Mouse (Mus musculus): ENCODE results near the gene Dera.
"Not testable (repeated sequence)": the region's sequence is repeated elsewhere in the genome, so short reads cannot be mapped to it uniquely, and the experiment has no call there.

Dera gene

GRCm38 (mm10) chr6:137754056-137754856, at the start of gene Dera:
Dera (plus strand) TSS chr6:137754546.
- DNase-seq (ENCODE audit: low read depth, low spot score), result peak; percentile 30

- DNase-seq (ENCODE audit: low read depth, low spot score), result no peak
These were observed 48.1 kb upstream of the Dera start for GRCm38 (mm10) chr6:137706209-137706608.

GRCm38 (mm10) chr6:137708726-137709405, 45.5 kb upstream of the Dera start:
- DNase-seq (ENCODE audit: low read depth, low spot score), result not testable (repeated sequence)

GRCm38 (mm10) chr6:137710179-137711037, 43.9 kb upstream of the Dera start:
- no peak for DNase-seq (ENCODE audit: low read depth, low spot score)

GRCm38 (mm10) chr6:137712654-137713309, 41.6 kb upstream of the Dera start:
- DNase-seq (ENCODE audit: low read depth, low spot score), result no peak

GRCm38 (mm10) chr6:137713310-137713664, 41.1 kb upstream of the Dera start:
- peak; percentile 80 for DNase-seq (ENCODE audit: low read depth, low spot score)

GRCm38 (mm10) chr6:137716802-137717201, 37.5 kb upstream of the Dera start:
- DNase-seq (ENCODE audit: low read depth, low spot score), result no peak

- DNase-seq (ENCODE audit: low read depth, low spot score), result no peak
These were observed 32.0 kb upstream of the Dera start for GRCm38 (mm10) chr6:137722220-137722931.

GRCm38 (mm10) chr6:137723898-137724297, 30.4 kb upstream of the Dera start:
- DNase-seq (ENCODE audit: low read depth, low spot score), result peak; percentile 61

GRCm38 (mm10) chr6:137734460-137734845, 19.9 kb upstream of the Dera start:
- no peak for DNase-seq (ENCODE audit: low read depth, low spot score)

GRCm38 (mm10) chr6:137734846-137735609, 19.3 kb upstream of the Dera start, which contains the start of gene Strap:
Strap (plus strand) TSS chr6:137735078.
- peak; percentile 97 for DNase-seq (ENCODE audit: low read depth, low spot score)

- no peak for DNase-seq (ENCODE audit: low read depth, low spot score)
These were observed 18.6 kb upstream of the Dera start for GRCm38 (mm10) chr6:137735671-137736238.

GRCm38 (mm10) chr6:137740972-137741371, 13.4 kb upstream of the Dera start:
- DNase-seq (ENCODE audit: low read depth, low spot score), result no peak

- DNase-seq (ENCODE audit: low read depth, low spot score), result no peak
These were observed 9.6 kb upstream of the Dera start for GRCm38 (mm10) chr6:137744700-137745099.

- peak; percentile 23 for DNase-seq (ENCODE audit: low read depth, low spot score)
These were observed 7.0 kb upstream of the Dera start for GRCm38 (mm10) chr6:137747174-137747928.

- DNase-seq (ENCODE audit: low read depth, low spot score), result no peak
These were observed 2.6 kb upstream of the Dera start for GRCm38 (mm10) chr6:137751551-137752274.

- no peak for DNase-seq (ENCODE audit: low read depth, low spot score)
These were observed 2.1 kb upstream of the Dera start for GRCm38 (mm10) chr6:137752275-137752655.

- DNase-seq (ENCODE audit: low read depth, low spot score), result no peak
These were observed 499 bp downstream of the Dera start for GRCm38 (mm10) chr6:137754857-137755232.

Data from retina, postnatal 7 days (tissue).